Mouse (Mus musculus) G1E (cell line): Measurements from ENCODE around the gene Olfr64.

Source experiments
- CTCF ChIP-seq: IDR thresholded peaks from 2 replicates; pipeline ENCODE4 v1.5.1; 2012; ENCODE audit warnings: low read depth, low read length, inconsistent platforms, mixed read lengths
- GATA1 ChIP-seq: IDR thresholded peaks from 2 replicates; pipeline ENCODE4 v1.6.1; 2012; ENCODE audit warnings: borderline replicate concordance, low read length, inconsistent platforms, mixed read lengths
- POLR2AphosphoS5 ChIP-seq: IDR thresholded peaks from 2 replicates; pipeline ENCODE4 v1.6.1; 2012; ENCODE audit warnings: low read depth, low read length, inconsistent platforms; ENCODE audit not compliant: insufficient replicate concordance
- TAL1 ChIP-seq: conservative IDR thresholded peaks from 2 replicates; pipeline ENCODE4 v1.6.1; 2012; ENCODE audit warnings: low read depth, low read length, inconsistent platforms, mixed read lengths

- TF ChIP-seq GATA1 (no peak), CTCF (peak; percentile 80), TAL1 (no peak), POLR2AphosphoS5 (no peak)
These were observed 48.4 kb upstream of the Olfr64 start for GRCm38 (mm10) chr7:103942730-103943129.
